Mouse (Mus musculus) lung, adult 2 months (tissue): ENCODE results near the gene Itgb2. TPM values are rescaled to one million over a fixed set of nuclear protein-coding genes. Genes with fewer than 3 reads are reported as not detected.

Experiments used
- DNase-seq: peaks from one replicate; pipeline ENCODE4 v3.0.0; 2022
- H3K4me1 ChIP-seq: fragments of 200-500 bp; 2 replicates; pipeline ENCODE4 v1.6.1; 2011; ENCODE audit warnings: low read length; ENCODE audit not compliant: control insufficient read depth, insufficient read depth
- H3K4me3 ChIP-seq: fragments of 200-500 bp; replicated peaks from 2 replicates; pipeline ENCODE3; 2011; ENCODE audit warnings: low read depth, mild to moderate bottlenecking, control low read depth, low read length; ENCODE audit errors: extremely low read depth
- CTCF ChIP-seq: fragments of 200-500 bp; IDR thresholded peaks from 2 replicates; pipeline ENCODE4 v1.5.1; 2011; ENCODE audit warnings: mild to moderate bottlenecking, low read length, control low read depth; ENCODE audit not compliant: insufficient read depth
- POLR2A ChIP-seq: fragments of 200-500 bp; IDR thresholded peaks from 2 replicates; pipeline ENCODE4 v1.6.1; 2011; ENCODE audit warnings: low read depth, mild to moderate bottlenecking, control low read depth, low read length, borderline replicate concordance; ENCODE audit errors: extremely low read depth
- WGBS: fragments of 180-500 bp; shearing (Covaris S2); methylation state at CpG from one replicate; pipeline ENCODE4 v1.1.7; 2018; 5-methylcytosine and 5-hydroxymethylcytosine counted together
- polyA plus RNA-seq: library from polyadenylated mRNA; depleted of rRNA; stranded (reverse); fragments of >200 nt; gene quantifications from 2 replicates; pipeline ENCODE4 v1.2.3, GENCODE M21; 2012; rRNA removed

Gene Itgb2
- polyA plus RNA-seq, 1 experiment: 91.7 TPM

- Histone ChIP-seq H3K4me1 (peaks cover 16% of the 10 kb centered on the region), H3K4me3 (no peak overlapping the region)
- WGBS: 83% methylated on average over 8 of the region's 8 CpGs
- TF ChIP-seq POLR2A (no peak), CTCF (no peak)
- DNase-seq: no peak
These were observed 80.3 kb downstream of the Itgb2 start for GRCm38 (mm10) chr10:77610221-77610961.

- Histone ChIP-seq H3K4me1 (peaks cover 11% of the 10 kb centered on the region), H3K4me3 (no peak overlapping the region)
- 21% methylated on average over 3 of the region's 3 CpGs for WGBS
- peak; percentile 56; the same call in 1 of the 2 replicates for TF ChIP-seq POLR2A
- TF ChIP-seq CTCF: no peak
- peak; percentile 62 for DNase-seq
These were observed 83.4 kb downstream of the Itgb2 start for GRCm38 (mm10) chr10:77613409-77613808.

Other genes starting within 250 kb of the Itgb2 start
- 29.9 and 35.0 TPM in 2 replicates for gene Adarb1, start 112.0 kb upstream of the Itgb2 start, polyA plus RNA-seq
- 24.6 and 24.7 TPM in 2 replicates for gene Fam207a, start 14.5 kb upstream of the Itgb2 start, polyA plus RNA-seq
- gene Pttg1ip, start 51.5 kb downstream of the Itgb2 start, polyA plus RNA-seq: 199 and 223 TPM in 2 replicates
- 201 and 261 TPM in 2 replicates for gene Sumo3, start 75.8 kb downstream of the Itgb2 start, polyA plus RNA-seq
- not detected in 2 replicates for gene Gm49325, start 75.9 kb downstream of the Itgb2 start, polyA plus RNA-seq
- gene Ube2g2, start 92.0 kb downstream of the Itgb2 start, polyA plus RNA-seq: 41.6 and 54.2 TPM in 2 replicates
- gene Tspear, start 156.3 kb downstream of the Itgb2 start, polyA plus RNA-seq: 0.06 and 0.43 TPM in 2 replicates
- not detected in 2 replicates for gene Gm19402, start 160.5 kb downstream of the Itgb2 start, polyA plus RNA-seq
- not detected in 2 replicates for gene Gm9508, start 167.0 kb downstream of the Itgb2 start, polyA plus RNA-seq
- gene Gm10272, start 176.4 kb downstream of the Itgb2 start, polyA plus RNA-seq: not detected in 2 replicates
- not detected in 2 replicates for gene Gm10024, start 181.2 kb downstream of the Itgb2 start, polyA plus RNA-seq
- gene Gm10142, start 185.6 kb downstream of the Itgb2 start, polyA plus RNA-seq: 1.4 TPM in 1 of 2 replicates, not detected in the other
- 0.86 TPM in 1 of 2 replicates, not detected in the other for gene Krtap12-1, start 190.3 kb downstream of the Itgb2 start, polyA plus RNA-seq
- gene Gm10100, start 196.2 kb downstream of the Itgb2 start, polyA plus RNA-seq: not detected in 2 replicates
- not detected in 2 replicates for gene Gm18596, start 212.4 kb downstream of the Itgb2 start, polyA plus RNA-seq
- gene Gm9736, start 221.1 kb downstream of the Itgb2 start, polyA plus RNA-seq: not detected in 2 replicates
- not detected in 2 replicates for gene Gm3233, start 229.4 kb downstream of the Itgb2 start, polyA plus RNA-seq
- not detected in 2 replicates for gene Gm3238, start 241.1 kb downstream of the Itgb2 start, polyA plus RNA-seq
- gene Gm7138, start 246.7 kb downstream of the Itgb2 start, polyA plus RNA-seq: not detected in 2 replicates